Mouse (Mus musculus) kidney, postnatal 25 days (tissue): ENCODE measurements at regions not wholly inside any gene's neighbourhood (a gene's known extent, or its start where the extent isn't known, plus 50 kb on each side); places are given as distances from the start of the nearest gene placed in this dataset.

Source experiments
- DNase-seq, 2 experiments: peaks; one replicate each; pipeline ENCODE4 v3.0.0; 2021; ENCODE audit warnings: mixed read lengths in 2 of 2

DNA sequence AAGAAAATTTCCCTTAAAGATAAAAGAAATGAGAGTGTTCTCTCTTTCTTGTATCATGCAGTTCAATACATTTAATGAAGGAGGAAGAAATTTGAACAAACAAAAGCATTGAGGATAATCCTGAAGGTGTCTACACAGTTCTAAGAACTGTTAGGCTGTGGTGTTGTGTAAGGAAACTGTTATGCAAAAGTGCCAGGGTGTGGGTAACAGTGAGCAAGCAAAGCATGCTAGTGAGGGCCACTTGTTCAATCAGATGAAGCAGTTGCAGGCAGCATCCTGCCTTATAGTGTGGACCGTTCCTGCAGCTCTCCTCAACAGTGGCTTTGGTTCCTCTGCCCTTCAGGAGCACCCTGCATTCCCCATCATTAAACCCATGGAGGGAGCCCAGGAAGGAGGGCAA is 177.1 kb upstream of the Marcks start:
- DNase-seq, result no peak

DNA sequence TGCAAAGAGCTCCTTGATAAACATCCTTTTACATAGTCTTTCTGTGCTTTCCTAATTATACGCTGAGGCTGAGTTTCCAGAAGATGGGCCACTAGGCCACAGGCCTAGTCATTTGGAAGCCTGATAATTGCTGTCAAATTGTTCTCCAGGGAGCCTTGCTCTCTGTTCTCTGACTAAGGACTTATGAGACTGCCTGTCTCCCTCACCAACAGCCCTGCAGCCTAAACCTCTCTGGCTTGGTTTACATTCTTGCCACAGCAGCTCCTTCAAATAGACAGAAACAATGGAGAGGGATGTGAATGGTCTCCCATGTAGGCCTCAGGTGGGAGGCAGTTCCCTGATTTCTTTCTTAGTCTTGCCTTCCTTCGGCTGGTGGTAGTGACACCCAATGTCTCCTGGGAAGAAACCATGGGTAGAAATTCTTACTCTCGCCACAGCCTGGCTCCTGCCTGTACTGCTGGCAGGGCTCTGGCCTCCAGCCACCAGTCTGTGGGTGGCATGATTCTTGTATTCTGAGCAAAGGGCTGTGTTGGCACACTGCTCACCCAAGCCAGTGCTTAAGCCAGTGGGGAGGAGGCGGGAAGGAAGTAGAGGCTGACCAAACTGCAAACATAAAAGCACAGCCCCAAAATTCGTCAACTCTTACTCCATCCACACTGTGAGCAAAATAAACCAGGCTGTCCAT is 176.2 kb upstream of the Marcks start:
- peak; percentile 9 to 48 for DNase-seq

DNA sequence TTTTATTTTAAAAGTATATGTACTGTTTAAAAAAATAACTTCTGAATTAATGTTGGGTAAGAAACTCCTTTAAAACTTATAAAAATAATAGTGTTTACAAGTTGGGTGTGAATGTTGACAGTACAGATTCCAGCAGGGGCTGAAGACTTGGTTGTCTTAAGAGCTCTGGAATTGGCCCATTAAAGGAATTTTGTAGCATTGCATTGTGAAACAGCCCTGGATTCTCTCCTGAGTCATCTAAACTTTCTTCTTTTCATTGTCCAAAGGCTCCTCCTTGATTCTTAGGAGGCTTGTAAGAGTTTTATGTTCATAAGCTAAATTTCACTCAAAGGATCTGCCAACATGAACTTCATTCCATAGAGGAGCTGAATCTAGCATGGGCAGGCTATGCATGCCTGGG is 174.7 kb upstream of the Marcks start:
- DNase-seq, result no peak

DNA sequence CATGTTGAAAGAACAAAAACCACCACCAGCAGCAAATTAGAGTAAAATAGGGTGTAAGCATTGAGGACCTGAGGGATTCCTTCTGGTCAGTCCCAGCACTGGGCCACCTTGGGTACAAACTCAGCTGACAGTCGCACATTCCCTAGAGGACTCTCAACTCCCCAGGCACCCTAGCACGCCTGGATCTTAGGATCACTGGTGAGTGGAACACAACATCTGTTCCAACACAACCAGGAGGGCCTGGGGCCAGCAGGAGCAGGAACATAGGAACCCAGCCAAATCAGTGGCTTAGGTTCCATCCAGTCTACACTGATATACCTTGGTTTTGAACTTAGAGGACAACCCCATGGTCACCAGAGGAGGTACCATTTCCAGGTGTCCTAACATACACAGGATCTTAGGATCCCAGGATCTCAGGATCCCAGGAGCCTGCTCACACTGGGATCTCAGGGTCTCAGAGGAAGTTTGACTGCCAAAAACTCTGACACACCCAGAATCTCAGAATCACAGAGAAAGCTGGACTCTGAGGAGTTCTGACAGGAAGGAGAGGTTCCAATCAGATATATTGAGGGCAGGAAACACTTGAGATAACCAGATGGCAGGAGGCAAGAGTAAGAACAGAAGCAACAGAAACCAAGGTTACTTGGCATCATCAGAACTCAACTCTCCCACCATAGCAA is 171.7 kb upstream of the Marcks start:
- DNase-seq, result no peak

DNA sequence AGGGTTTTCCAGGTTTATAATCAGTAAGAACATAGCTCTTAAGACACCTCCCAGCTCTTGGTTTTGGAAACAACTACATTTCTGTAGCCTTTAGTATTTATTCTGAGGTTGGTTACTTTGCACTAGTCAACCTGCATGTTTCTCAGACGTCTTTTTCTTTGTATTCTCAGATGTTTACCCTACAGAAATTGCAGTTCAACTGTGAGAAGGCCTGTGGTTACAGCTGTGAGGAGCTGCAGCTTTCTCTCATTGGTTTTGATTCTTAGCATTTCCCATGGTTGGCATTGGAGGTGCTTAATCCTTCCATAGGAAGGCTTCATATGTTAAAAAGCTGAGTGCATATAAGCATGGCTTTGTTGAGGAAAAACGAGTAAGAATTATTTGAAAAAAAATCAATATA is 165.9 kb upstream of the Marcks start:
- DNase-seq, result no peak

DNA sequence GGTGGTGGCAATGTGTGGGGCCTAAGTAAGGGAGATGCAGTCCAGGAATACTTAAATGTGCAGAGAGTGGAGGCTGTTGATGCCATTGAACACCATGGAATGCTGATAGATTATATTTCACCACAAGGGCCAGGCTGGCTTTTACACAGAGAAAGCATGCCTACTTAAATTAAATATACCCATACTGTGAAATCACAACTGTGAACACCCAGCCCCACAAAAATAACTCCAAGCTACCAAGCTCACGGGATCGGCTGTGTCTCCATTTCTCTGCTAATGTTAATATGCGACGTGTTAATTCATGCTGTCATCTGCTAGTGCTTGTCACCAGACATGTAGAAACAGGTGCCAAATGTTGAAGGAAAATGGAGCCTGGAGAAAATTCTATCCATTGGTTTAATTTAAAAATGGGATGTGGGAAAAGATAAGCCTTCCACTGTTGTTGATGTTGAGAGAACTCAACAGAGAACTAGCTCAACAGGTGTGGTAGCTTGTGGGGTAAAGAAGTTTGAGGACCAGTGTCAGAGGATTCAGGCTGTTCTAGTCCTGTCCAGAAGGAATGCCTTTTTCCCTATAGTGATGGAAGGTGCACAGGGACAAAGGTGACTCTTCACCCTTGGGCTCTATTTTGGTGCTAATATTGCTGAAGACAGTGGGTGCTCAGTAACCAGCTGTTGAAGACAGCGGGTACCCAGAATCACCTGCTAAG is 161.6 kb upstream of the Marcks start:
- DNase-seq, result no peak

DNA sequence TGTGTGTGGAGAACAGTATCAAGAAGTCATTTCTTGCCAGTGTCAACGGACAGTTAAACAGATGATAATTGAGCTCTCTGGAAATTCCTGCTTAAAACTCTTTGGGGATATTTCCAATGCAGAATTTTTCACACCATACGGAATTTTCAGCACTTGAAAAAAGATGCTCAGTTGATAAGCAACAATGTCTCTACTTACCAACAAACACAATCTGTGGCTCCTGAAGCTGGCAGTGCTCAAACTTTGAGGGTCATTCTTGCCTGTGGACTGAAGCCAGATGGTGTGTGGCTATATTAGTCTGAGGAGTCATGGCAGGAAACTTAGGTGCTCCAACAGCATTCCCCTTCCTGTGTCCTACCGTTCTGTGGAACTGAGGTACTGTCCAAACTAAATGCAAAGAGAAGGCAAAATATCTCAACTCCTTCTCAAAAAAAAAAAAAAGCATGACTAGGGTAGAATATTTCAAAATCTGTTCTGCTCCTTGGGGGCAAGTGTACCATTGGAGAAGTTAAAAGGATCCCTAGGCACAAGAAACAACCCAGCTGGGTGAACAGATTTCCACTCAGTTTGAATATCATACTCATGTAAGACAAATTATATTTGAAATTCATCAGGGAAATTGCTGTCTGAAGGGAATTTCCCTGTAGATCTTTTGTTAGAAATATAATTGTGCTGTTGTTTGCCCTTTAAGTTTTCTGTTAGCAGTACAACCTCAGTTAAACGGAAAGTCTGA is 160.1 kb upstream of the Marcks start:
- DNase-seq, result no peak

DNA sequence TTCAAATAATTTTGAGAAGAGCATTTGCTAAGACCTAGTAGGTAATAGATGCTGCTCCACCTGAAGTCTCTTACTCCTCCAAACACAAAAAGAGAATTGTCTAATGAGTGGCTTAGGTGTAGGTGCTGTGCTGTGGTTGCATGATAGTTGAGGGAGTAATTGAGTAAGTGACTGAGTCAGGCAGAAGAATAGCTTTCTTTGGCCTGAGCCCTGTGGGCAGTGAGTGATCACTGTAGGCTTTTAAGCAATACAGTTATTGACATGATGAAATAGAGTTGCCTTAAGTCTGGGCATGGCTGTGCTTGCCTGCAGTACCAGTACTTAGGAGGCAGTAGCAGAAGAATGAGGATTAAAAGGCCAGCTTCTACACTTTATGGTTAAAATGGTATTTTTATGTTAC is 155.5 kb upstream of the Marcks start:
- no peak for DNase-seq

DNA sequence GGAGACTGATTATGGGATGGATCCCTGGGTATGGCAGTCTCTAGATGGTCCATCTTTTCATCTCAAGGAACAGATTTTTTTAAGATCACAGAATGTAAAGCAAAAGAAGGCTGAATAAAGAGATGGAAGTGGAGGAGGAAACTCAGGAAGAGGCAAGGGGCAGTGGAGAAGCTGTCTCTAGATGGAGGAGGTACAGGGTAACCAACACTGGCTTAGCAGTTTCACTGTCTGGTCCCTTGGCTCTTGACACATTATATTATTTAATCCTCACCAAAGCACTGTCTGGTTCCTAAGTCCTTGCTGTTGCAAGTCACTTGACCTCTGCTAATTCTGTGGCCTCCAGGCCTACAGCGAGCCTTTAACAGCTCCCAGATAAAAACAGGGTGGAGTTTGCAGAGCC is 154.6 kb upstream of the Marcks start:
- DNase-seq, result no peak

DNA sequence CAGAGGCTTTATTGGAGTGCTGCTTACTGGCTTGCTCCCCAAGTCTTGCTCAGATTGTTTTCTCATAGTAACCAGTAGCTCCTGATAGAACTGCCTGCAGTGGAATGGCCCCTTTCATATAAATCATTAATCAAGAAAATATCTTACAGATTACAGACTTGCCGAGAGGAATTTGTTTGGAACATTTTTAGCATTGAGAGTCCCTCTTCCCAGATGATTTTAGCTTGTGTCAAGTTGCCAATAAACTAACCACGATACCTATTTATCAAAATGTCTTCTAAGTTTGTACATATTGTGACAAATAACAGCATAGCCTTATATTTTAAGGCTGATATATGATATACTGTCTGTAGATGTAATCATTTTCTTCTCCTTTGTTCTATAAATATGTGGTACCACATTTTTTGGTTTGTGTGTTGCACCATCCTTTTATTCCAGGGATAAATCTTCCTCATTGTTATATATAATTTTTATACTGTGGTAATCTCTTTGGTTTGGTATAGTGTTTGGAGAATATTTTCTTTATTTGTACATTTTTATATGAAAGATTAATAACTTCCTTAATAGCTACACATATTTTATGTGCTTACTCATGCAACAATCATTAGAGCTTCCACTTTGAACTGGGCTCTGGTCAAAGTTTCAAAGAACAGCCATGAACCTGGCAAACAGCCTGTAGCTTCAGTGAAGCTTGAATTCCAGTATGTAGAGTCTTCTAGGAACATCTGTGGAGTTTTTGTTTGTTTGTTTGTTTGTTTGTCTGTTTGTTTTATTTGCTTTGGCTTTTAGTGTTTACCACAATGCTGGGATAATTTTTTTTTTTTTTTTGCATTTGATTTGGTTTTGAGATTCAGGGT is 153.1 kb upstream of the Marcks start:
- peak in 1 of 2 experiments; percentile 46 for DNase-seq

DNA sequence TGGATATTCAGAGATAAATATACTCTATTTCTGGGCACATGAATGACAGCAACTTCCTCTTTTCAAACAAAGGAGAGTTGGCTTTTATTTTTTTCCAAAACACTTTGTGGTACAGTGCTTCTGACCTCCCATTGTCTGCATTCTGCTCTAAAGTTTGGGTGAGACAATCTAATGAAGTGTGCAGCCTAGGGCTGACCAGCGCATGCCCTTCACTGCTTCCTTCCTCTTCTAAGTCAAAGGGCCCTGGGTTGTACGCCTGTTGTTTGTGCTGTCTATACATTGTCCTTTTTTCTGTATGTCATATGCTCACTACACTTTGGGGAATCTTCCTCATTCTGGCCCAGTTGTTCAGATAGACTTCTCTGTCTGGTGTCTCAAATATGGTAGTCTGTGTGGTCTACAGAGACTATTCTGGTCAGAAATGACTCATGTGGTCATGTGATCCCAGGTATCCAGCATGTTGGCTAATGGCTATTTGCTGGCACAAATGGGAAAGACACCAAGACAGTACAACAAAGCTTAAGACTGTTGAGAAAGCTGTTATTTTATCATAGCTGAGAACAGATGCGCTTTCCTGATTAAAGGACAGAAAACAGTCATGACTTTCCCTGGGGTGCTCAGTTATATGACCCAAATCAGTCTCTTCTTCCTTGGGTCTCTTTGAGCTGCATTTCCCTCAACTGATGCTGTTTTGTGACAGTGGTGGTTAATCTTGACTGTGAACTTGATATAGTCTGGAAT is 151.4 kb upstream of the Marcks start:
- no peak for DNase-seq

DNA sequence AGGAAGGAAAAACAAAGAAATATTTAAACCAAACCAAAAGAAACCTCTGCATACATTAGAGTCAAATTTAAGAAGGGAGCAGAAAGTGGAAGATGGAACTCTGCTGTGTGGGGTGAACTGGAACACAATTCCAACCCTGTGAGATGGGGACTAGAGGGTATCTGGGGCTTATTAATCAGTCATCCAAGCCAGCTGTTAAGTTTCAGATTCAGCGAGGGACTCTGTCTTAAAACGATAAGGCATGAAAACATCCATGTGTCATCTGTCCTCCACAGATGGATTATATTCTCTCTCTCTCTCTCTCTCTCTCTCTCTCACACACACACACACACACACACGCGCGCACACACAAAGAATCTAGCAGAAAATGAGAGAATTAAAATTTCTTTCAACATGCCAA is 147.6 kb upstream of the Marcks start:
- DNase-seq, result no peak

DNA sequence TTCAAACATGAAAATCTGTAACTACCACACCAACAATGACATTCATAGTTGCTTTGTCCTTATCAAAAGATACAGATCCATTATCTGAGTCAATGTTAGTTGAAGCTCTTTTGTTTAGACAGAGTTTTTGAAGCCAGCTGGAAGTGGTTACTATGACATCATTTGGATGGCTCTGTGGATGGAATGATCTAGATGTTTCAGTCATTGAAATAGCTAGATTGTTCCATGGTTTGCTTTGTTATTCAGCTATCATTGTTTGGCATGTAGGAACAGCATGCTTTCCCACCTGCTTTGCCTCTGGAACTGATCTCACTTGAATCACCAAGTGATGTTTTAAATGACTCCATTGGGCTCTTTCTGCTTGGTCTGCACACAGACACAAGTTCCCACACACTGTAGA is 144.2 kb upstream of the Marcks start:
- no peak for DNase-seq

DNA sequence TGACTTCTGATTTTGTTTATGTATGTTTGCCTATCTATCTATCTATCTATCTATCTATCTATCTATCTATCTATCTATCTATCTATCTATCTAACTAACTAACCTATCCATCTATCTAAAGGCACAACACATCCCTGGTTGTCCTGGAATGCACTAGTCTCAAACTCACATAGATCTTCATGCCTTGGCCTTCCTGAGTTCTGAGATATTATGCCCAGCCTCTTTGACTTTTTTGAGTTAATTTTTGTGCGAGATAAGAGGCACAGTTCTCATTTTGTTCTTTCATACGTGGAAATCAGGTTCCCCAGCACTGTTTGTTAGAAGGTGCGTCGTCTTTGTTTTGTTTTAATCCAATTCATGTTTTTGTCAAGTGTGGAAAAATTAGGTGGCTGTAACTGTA is 142.1 kb upstream of the Marcks start:
- no peak for DNase-seq

DNA sequence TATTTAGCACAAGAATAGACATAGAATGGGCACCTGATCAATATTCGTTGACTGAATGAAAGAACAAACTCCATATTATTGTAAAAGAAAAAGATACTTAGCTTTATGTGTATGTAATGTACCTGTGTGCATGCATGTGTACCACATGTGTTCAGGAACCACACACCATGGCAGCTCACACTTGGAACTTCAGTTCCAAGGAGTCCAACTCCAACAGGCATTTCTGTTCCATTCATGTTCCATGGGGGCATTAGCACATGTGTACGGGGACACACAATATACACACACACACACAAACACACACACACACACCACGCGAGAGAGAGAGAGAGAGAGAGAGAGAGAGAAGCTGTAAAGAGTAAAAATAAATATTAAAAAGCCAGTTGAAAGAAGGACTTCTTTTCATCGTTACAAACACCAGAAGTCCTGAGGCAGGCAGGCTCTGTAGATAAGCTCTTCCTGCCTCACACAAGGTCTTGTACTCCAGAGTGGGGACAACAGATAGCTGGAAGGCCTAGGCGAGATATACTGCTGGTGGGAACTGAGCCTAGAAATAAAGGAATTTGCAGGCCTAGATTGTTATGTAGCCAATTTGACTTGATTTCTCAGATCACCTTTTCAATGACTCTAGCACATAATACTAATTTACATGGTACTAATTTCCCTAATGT is 141.6 kb upstream of the Marcks start:
- no peak for DNase-seq

DNA sequence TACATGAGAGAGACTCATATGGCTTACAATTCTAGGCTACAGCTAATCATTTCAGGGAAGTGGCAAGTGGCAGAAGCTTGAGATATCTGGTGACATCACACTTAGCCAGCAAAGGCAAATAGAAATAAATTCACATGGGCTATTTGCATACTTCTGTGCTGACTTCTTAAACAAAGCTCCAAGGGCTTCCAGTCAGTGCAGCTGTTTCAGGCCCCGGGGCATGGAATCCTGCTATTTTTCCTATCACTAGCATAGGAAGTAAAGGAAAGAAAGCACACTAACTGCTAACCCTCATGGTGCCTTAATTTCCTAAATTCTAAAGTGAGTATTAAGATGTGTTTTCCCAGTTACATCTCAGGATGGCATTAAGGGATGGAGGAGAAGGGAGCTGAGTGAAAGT is 140.6 kb upstream of the Marcks start:
- no peak for DNase-seq

DNA sequence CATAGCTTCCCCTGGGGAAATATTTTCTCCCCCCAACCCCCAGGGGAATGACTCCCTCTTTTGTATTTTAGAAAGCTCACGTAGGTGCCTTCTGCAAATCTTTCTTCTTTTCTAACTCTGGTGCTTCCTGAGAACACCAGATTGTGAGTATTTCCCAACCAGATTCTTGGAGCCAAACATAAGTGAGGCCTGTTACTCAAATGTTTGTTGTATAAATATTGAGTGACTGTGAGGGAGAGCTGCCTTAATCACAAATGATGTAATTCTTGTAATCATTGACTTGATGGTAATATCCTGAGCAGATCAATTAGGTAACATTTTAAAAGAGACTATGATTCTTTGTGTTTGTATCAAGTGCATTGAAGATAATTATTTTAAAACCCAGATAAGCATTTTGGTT is 137.1 kb upstream of the Marcks start:
- no peak for DNase-seq

DNA sequence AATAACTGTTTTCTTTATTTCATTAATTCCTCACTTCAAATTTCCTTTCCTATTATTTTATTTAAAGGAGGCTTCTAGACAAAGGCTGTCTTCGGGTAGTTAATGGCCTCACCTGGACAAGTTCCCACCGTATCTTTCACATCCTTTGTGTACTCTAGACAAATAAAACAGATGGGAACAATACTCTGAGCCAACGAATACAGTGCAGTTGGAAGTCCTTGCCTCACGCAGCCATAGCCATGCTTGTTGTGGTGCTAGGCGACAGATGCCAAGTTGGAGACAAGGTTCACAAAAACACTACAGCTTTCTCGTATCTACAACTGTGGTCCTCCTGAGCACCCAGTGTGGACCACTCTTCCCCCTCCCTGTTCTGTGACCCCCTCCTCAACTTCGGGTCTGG is 136.6 kb upstream of the Marcks start:
- DNase-seq, result no peak

DNA sequence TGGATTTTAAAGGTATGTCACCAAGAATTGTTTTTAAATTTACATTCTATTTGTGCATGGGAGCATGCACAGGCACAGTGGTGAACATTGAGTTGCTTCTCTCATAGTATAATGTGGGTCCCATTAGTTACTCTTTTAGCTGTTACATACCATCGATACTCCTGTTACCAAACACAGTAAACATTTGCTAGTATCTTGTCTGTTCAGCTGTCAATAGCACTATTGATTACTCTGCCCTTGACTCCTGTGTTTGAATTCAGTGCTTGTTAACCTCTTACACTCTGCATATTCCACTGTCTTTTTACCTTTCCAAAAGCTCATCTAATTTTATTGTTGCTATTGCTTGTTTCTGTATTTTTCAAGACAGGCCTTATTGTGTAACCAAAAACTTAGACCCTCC is 133.2 kb upstream of the Marcks start:
- DNase-seq, result no peak

DNA sequence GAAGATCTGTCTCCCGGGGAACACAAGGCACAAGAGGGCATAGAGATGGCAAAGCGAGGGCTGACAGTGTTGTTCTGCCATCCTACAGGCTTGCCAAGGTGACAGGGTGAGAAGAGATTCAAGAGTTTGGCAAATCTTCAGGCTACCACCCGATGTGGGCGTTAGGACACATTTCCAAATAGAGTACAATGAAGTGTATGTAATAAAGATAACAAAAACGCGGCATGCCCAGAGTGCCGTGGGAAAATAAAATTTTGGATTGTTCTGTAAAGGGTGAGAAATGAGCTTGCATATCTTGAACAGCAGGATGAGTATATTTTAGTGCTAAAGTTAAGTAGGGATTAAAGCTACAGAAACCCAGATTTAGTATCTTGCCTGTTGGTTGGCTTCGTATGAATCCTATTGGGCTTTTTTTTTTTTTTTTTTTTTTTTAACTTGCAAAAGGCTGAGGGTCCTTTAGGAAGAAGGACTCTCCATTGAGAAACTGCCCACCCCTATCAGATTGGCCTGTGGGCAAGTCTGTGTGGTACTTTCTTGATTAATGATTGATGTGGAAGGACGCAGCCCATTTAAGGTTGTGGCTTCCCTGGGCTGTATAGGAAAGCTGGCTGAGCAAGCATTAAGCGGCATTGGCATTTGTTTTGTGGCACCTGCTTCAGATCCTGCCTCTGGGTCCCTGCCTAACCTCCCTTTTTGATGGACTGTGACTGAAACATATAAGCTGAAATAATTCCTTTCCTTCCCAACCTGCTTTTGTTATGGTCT is 131.7 kb upstream of the Marcks start:
- DNase-seq, result no peak

DNA sequence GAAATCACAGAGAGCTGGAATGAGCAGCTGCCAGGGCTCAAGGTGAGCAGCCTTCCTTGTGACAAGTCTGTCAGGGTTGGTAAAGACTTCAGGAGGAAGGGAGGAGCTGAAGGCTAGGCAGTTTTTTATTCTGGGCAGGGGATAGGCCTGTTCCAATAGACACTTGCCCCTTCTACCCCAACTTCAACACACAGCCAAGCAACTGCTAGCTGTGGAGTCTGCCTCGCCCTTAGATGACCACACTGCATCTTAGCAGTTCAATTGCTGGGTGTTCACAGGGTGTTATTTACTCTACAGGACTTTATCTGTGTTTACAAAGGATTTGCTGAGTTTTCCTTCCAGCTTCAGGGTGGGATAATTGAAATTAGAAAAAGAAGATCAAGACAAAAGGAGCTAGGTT is 128.2 kb upstream of the Marcks start:
- no peak for DNase-seq
